Mouse (Mus musculus): ENCODE measurements around the gene D230025D16Rik. TPM values are rescaled to one million over a fixed set of nuclear protein-coding genes. Genes with fewer than 3 reads are reported as not detected.

The D230025D16Rik gene
- polyA plus RNA-seq, 1 experiment from 2014 or later, result 17.7 TPM

GRCm38 (mm10) chr8:105270916-105271186, 45.9 kb downstream of the D230025D16Rik start:
- H3K9ac ChIP-seq, result no peak overlapping the region
- peak overlapping the region; percentile 50; the same call in 1 of the 2 replicates for H3K4me3 ChIP-seq
- peaks cover 92% of the 10 kb centered on the region for H3K27me3 ChIP-seq
- no peak for ATAC-seq (replicated peaks; ENCODE audit: insufficient number of reproducible peaks, insufficient read depth, low FRiP score, low read depth)
- H3K9me3 ChIP-seq (replicated peaks), result no peaks in the 10 kb centered on the region
- H3K36me3 ChIP-seq, result 0 out of 2 replicates have a peak, but pooled peaks cover 3% of the 10 kb centered on the region
- H3K4me2 ChIP-seq, result peak overlapping the region; percentile 84; the same call in 1 of the 2 replicates
- H3K27ac ChIP-seq, result no peak overlapping the region
- H3K4me1 ChIP-seq (replicated peaks), result peaks cover 36% of the 10 kb centered on the region
- 5% methylated on average over 11 of the region's 11 CpGs for WGBS

- no peak overlapping the region for H3K27ac ChIP-seq
Observed at GRCm38 (mm10) chr8:105275387-105275786, 50.4 kb downstream of the D230025D16Rik start.

GRCm38 (mm10) chr8:105275840-105276239, 50.9 kb downstream of the D230025D16Rik start, which contains the start of gene Nol3:
Gene Nol3 (plus strand): TSS chr8:105276140.
- H3K27ac ChIP-seq, result no peak within 1 kb of the TSS
- H3K27me3 ChIP-seq, result peaks cover 94% of the 10 kb centered on the region
- 5% methylated on average over 10 of the region's 10 CpGs for WGBS
- no peak for ATAC-seq (replicated peaks; ENCODE audit: insufficient number of reproducible peaks, insufficient read depth, low FRiP score, low read depth)
- no peaks in the 10 kb centered on the region for H3K9me3 ChIP-seq (replicated peaks)
- no peaks in the 10 kb centered on the region for H3K36me3 ChIP-seq
- H3K4me3 ChIP-seq, result peak within 1 kb of the TSS; percentile 51
- H3K4me2 ChIP-seq, result peak within 1 kb of the TSS; percentile 84
- H3K4me1 ChIP-seq (replicated peaks), result peaks cover 27% of the 10 kb centered on the region
- peak within 1 kb of the TSS; percentile 49 for H3K9ac ChIP-seq

More at GRCm38 (mm10) chr8:105275387-105275786, 50.4 kb downstream of the D230025D16Rik start:
- Histone ChIP-seq H3K4me2 (peak overlapping the region; percentile 84), H3K27me3 (peaks cover 95% of the 10 kb centered on the region), H3K9me3 (replicated peaks) (no peaks in the 10 kb centered on the region), H3K4me3 (peak overlapping the region; percentile 51), H3K36me3 (no peaks in the 10 kb centered on the region), H3K4me1 (replicated peaks) (peaks cover 32% of the 10 kb centered on the region), H3K9ac (no peak overlapping the region)
- 9% methylated on average over 11 of the region's 11 CpGs for WGBS
- no peak for ATAC-seq (replicated peaks; ENCODE audit: insufficient number of reproducible peaks, insufficient read depth, low FRiP score, low read depth)

GRCm38 (mm10) chr8:105276292-105277120, 51.6 kb downstream of the D230025D16Rik start:
- Histone ChIP-seq H3K4me1 (replicated peaks) (peaks cover 27% of the 10 kb centered on the region), H3K27me3 (peaks cover 90% of the 10 kb centered on the region), H3K9me3 (replicated peaks) (no peaks in the 10 kb centered on the region), H3K4me3 (peak overlapping the region; percentile 51), H3K36me3 (no peaks in the 10 kb centered on the region), H3K4me2 (peak overlapping the region; percentile 84), H3K27ac (no peak overlapping the region), H3K9ac (peak overlapping the region; percentile 49)
- ATAC-seq (replicated peaks; ENCODE audit: insufficient number of reproducible peaks, insufficient read depth, low FRiP score, low read depth), result peak; percentile 58
- 4% methylated on average over 29 of the region's 30 CpGs for WGBS

GRCm38 (mm10) chr8:105278911-105279334, 54.0 kb downstream of the D230025D16Rik start:
- Histone ChIP-seq H3K9ac (peak overlapping the region; percentile 38), H3K36me3 (no peaks in the 10 kb centered on the region), H3K9me3 (replicated peaks) (no peaks in the 10 kb centered on the region), H3K4me3 (peak overlapping the region; percentile 40), H3K27me3 (peaks cover 71% of the 10 kb centered on the region), H3K4me1 (replicated peaks) (peaks cover 34% of the 10 kb centered on the region), H3K27ac (no peak overlapping the region), H3K4me2 (peak overlapping the region; percentile 71)
- peak; percentile 63 for ATAC-seq (replicated peaks; ENCODE audit: insufficient number of reproducible peaks, insufficient read depth, low FRiP score, low read depth)
- WGBS, result 3% methylated on average over 28 of the region's 28 CpGs

- 74% methylated on average over 3 of the region's 3 CpGs for WGBS
- no peaks in the 10 kb centered on the region for H3K9me3 ChIP-seq (replicated peaks)
- H3K4me1 ChIP-seq (replicated peaks), result peaks cover 30% of the 10 kb centered on the region
- no peak overlapping the region for H3K9ac ChIP-seq
- no peak overlapping the region for H3K4me3 ChIP-seq
- no peak overlapping the region for H3K4me2 ChIP-seq
- ATAC-seq (replicated peaks; ENCODE audit: insufficient number of reproducible peaks, insufficient read depth, low FRiP score, low read depth), result no peak
- peaks cover 55% of the 10 kb centered on the region for H3K27me3 ChIP-seq
- H3K27ac ChIP-seq, result no peak overlapping the region
- no peaks in the 10 kb centered on the region for H3K36me3 ChIP-seq
Observed at GRCm38 (mm10) chr8:105280567-105280966, 55.6 kb downstream of the D230025D16Rik start.

GRCm38 (mm10) chr8:105281821-105282220, 56.9 kb downstream of the D230025D16Rik start:
- Histone ChIP-seq H3K27ac (no peak overlapping the region), H3K36me3 (no peaks in the 10 kb centered on the region), H3K4me2 (no peak overlapping the region), H3K4me1 (replicated peaks) (peaks cover 18% of the 10 kb centered on the region), H3K4me3 (no peak overlapping the region), H3K27me3 (peaks cover 43% of the 10 kb centered on the region), H3K9me3 (replicated peaks) (no peaks in the 10 kb centered on the region), H3K9ac (no peak overlapping the region)
- 79% methylated on average over 12 of the region's 12 CpGs for WGBS
- ATAC-seq (replicated peaks; ENCODE audit: insufficient number of reproducible peaks, insufficient read depth, low FRiP score, low read depth), result no peak

GRCm38 (mm10) chr8:105282239-105282638, 57.3 kb downstream of the D230025D16Rik start:
- H3K4me2 ChIP-seq, result no peak overlapping the region
- peaks cover 17% of the 10 kb centered on the region for H3K4me1 ChIP-seq (replicated peaks)
- 64% methylated on average over 4 of the region's 4 CpGs for WGBS
- no peaks in the 10 kb centered on the region for H3K9me3 ChIP-seq (replicated peaks)
- H3K36me3 ChIP-seq, result no peaks in the 10 kb centered on the region
- no peak overlapping the region for H3K9ac ChIP-seq
- ATAC-seq (replicated peaks; ENCODE audit: insufficient number of reproducible peaks, insufficient read depth, low FRiP score, low read depth), result no peak
- H3K27ac ChIP-seq, result no peak overlapping the region
- H3K27me3 ChIP-seq, result peaks cover 39% of the 10 kb centered on the region
- H3K4me3 ChIP-seq, result no peak overlapping the region

- H3K9ac ChIP-seq, result no peak overlapping the region
- peaks cover 30% of the 10 kb centered on the region for H3K27me3 ChIP-seq
- no peak overlapping the region for H3K27ac ChIP-seq
- no peak for ATAC-seq (replicated peaks; ENCODE audit: insufficient number of reproducible peaks, insufficient read depth, low FRiP score, low read depth)
- no peaks in the 10 kb centered on the region for H3K36me3 ChIP-seq
- no peaks in the 10 kb centered on the region for H3K9me3 ChIP-seq (replicated peaks)
- 31% methylated on average over 23 of the region's 23 CpGs for WGBS
- H3K4me3 ChIP-seq, result no peak overlapping the region
- peak overlapping the region; percentile 11; the same call in 1 of the 2 replicates for H3K4me2 ChIP-seq
- H3K4me1 ChIP-seq (replicated peaks), result peaks cover 17% of the 10 kb centered on the region
Observed at GRCm38 (mm10) chr8:105283074-105283473, 58.1 kb downstream of the D230025D16Rik start.

GRCm38 (mm10) chr8:105285514-105285913, 60.6 kb downstream of the D230025D16Rik start:
- no peak overlapping the region for H3K4me3 ChIP-seq
- no peaks in the 10 kb centered on the region for H3K9me3 ChIP-seq (replicated peaks)
- H3K27ac ChIP-seq, result no peak overlapping the region
- H3K4me1 ChIP-seq (replicated peaks), result peaks cover 26% of the 10 kb centered on the region
- no peak for ATAC-seq (replicated peaks; ENCODE audit: insufficient number of reproducible peaks, insufficient read depth, low FRiP score, low read depth)
- H3K4me2 ChIP-seq, result no peak overlapping the region
- no peak overlapping the region for H3K9ac ChIP-seq
- peaks cover 12% of the 10 kb centered on the region for H3K27me3 ChIP-seq
- no peaks in the 10 kb centered on the region for H3K36me3 ChIP-seq
- 51% methylated on average over 12 of the region's 12 CpGs for WGBS

GRCm38 (mm10) chr8:105286907-105287306, 62.0 kb downstream of the D230025D16Rik start:
- H3K27me3 ChIP-seq, result peaks cover 10% of the 10 kb centered on the region
- ATAC-seq (replicated peaks; ENCODE audit: insufficient number of reproducible peaks, insufficient read depth, low FRiP score, low read depth), result no peak
- H3K36me3 ChIP-seq, result no peaks in the 10 kb centered on the region
- no peak overlapping the region for H3K27ac ChIP-seq
- H3K4me3 ChIP-seq, result no peak overlapping the region
- H3K9me3 ChIP-seq (replicated peaks), result no peaks in the 10 kb centered on the region
- 84% methylated on average over 4 of the region's 4 CpGs for WGBS
- H3K4me1 ChIP-seq (replicated peaks), result peaks cover 30% of the 10 kb centered on the region
- no peak overlapping the region for H3K9ac ChIP-seq
- no peak overlapping the region for H3K4me2 ChIP-seq

GRCm38 (mm10) chr8:105288231-105288630, 63.3 kb downstream of the D230025D16Rik start:
- Histone ChIP-seq H3K4me2 (no peak overlapping the region), H3K9me3 (replicated peaks) (no peaks in the 10 kb centered on the region), H3K4me3 (no peak overlapping the region), H3K36me3 (no peaks in the 10 kb centered on the region), H3K4me1 (replicated peaks) (peaks cover 25% of the 10 kb centered on the region), H3K27me3 (peaks cover 10% of the 10 kb centered on the region), H3K27ac (no peak overlapping the region), H3K9ac (no peak overlapping the region)
- WGBS, result 82% methylated on average over 5 of the region's 5 CpGs
- no peak for ATAC-seq (replicated peaks; ENCODE audit: insufficient number of reproducible peaks, insufficient read depth, low FRiP score, low read depth)
